Mouse (Mus musculus) right cerebral cortex, postnatal 25 days (tissue): ENCODE data around the gene Kdsr.
"Not testable (repeated sequence)": the region's sequence is repeated elsewhere in the genome, so short reads cannot be mapped to it uniquely, and the experiment has no call there.

Experiments
- DNase-seq: peaks from one replicate; pipeline ENCODE4 v3.0.0; 2022

The Kdsr gene

DNA sequence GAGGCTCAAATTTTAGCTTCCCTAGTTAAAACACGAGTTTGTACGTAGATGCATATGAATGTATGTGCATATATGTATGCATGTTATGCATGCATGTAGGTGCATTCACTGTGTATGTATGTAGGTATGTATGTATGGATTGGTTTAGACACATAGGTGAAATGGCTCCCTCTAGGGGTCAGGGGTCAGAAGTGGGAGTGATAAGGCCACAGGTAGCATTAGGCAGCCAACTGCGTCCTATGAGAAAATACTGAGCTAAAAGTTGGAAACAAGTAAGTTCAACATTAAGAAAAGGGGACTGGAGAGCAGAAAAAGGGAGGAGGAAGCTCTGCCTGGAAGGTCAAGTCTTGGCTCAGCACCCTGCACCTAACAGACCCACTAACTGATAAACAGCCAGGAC, 21.4 kb downstream of the Kdsr start:
- DNase-seq, result no peak

- no peak for DNase-seq
These were observed 23.3 kb downstream of the Kdsr start for GRCm38 (mm10) chr1:106736211-106736610.

GRCm38 (mm10) chr1:106735586-106735985, 23.9 kb downstream of the Kdsr start:
- DNase-seq, result peak; percentile 28

GRCm38 (mm10) chr1:106722061-106722460, 37.5 kb downstream of the Kdsr start:
- DNase-seq, result no peak

DNA sequence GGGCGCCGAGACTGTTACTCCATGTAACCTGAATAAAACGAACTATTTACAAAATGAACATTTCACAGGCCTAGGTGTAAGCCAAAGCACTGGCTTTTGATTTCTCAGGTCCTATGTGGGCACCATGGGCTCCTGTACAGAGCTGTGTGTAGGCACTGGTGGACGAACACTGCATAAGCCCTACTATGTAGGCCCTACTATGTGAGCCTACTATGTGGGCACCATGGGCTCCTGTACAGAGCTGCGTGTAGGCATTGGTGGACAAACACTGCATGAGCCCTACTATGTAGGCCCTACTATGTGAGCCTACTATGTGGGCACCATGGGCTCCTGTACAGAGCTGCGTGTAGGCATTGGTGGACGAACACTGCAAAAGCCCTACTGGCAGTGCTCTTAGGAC, 41.8 kb downstream of the Kdsr start:
- DNase-seq, result not testable (repeated sequence)

GRCm38 (mm10) chr1:106717071-106717601, 42.4 kb downstream of the Kdsr start:
- DNase-seq, result peak; percentile 67

GRCm38 (mm10) chr1:106716141-106716540, 43.4 kb downstream of the Kdsr start:
- no peak for DNase-seq

- DNase-seq, result no peak
These were observed 44.1 kb downstream of the Kdsr start for GRCm38 (mm10) chr1:106715111-106716083.

GRCm38 (mm10) chr1:106714530-106714981, 45.0 kb downstream of the Kdsr start:
- DNase-seq, result no peak

DNA sequence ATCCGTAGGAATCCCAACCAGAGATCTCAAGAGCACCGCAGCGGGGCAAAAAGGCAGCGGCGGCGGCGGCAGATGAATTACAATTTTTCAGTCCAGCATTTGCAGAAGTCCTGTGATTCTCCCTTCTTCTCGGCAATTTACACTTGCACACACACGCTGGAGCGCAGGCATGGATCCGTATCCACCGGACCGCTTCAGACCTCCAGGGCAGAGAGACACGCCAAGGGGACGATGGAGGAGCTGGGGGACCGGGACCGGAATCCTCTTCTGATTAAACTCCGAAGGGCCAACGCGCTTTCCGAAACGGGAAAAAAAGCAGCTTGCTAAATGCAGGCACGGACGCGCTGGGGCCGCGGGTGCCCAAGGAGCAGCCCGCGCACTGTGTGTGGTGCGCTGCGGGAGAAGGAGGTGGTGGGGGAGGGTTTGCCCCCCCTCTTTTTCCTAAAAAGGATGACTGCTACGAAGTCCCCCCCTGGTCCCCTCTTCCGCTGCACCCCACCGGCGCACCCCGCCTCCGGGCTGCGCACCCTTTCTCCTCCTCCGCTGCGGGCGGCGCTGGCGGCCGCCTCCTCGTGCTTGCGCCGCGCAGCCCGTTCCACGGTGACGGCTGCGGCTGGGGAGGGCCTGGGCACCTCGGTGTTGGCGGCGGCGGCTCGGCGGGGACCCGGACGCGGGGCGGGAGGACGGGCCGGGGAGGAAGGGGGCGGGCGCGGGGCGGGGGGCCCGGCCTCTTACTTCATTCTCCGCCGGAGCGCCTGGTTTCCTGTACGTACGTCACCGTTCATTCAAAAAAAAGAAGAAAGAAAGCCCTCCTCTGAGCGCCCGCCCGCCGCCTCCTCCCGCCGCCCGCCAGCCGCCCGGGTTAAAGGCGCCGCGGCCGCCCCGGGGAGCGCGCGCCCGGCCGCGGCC, 45.7 kb downstream of the Kdsr start, which contains the start of gene Bcl2:
Gene Bcl2 (minus strand): TSS at position 654 of the 909 bp plus-strand sequence.
- peak; percentile 83 for DNase-seq

GRCm38 (mm10) chr1:106712330-106712729, 47.2 kb downstream of the Kdsr start:
- peak; percentile 46 for DNase-seq

GRCm38 (mm10) chr1:106711356-106712125, 48.0 kb downstream of the Kdsr start:
- DNase-seq, result no peak

DNA sequence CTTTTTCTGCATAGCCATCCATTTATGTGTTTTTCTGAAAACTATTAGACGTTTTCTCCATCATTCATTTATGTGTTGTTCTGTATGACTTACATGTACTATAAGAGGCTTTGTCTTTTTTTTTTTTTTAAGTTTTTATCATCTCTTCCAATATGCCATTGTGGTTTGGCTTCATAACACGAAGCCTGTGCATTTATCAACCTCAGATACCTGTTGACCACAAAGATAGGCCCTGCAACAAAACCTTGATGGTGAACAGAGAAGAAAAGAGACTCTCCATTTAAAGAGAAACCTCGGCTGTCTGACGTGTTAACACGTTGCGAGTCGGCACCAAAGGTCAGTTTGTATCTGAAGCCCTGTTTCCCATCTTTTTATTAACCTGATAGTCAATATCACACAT, 49.3 kb downstream of the Kdsr start:
- DNase-seq, result no peak

DNA sequence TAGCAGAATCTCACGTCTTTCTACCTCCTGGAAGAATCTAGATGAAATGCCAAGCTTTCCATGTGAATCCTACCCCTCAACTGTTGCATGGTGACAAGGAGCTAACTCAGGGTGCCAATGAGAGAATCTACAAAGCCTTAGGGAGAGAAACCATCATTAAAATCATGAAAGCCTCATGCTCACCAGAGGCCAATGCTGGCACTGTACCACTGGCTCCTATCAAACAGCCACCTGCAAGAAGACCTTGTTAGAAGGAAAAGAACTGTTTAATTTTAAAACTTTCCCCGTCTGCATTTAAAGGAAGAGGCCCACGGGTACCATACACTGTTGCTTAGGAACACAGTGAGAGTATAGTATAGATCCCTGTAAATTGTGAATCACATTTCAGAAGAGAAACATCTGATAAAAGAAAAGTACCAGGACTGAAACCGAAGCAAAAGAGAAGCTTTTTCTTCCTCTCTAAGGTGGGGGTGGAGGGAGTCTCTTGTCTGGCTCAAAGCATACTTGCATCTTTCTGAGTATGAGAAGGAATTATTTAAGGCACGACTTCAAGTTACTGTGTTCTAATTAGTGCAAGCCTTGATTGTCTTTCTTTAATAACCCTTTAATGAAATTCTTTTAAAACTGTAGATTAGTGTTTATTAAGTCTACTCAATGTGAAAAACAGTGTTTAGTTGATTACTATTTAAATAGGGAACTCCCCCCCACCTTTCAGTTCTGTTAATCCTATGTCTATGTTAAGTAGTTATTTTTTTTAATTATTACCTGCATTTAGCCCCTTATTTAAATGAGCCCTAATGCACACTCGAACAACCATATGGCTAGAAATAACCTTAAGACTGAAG, 52.3 kb downstream of the Kdsr start:
- DNase-seq, result no peak

GRCm38 (mm10) chr1:106703183-106703582, 56.3 kb downstream of the Kdsr start:
- no peak for DNase-seq

DNA sequence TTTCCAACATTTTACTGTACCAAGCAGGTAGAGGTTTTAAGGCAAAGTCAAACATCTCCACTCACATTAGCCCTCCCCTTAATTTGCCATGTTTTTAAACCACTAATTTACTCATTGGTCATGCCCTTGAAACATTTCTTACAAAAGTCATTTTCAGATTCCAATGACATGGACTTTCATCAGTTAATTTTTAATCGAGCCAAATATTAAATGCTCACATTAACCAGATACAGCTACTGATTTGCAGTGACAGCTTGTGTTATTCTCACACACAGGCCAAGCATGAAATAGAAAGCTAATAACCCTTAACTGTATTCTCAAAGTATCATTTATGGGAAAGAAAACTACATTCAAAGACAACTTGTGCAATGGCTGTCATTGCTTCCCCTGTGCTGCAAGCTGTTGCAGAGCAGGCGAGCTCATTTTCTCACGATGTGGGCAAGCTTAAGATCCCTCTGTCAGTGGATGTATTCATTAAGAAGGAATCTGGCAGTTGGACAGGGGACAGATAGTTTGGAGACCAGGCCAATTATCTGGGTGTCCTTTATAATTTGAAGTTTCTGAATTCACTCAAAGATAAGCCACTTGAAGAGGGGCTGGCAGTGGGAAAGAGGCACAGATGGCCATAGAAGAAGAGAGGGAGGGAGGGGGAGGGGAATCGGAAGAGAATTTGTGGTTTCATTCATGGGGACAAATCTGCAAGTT, 56.9 kb downstream of the Kdsr start:
- DNase-seq, result no peak

GRCm38 (mm10) chr1:106700520-106701114, 58.9 kb downstream of the Kdsr start:
- no peak for DNase-seq

GRCm38 (mm10) chr1:106696472-106696871, 63.1 kb downstream of the Kdsr start:
- DNase-seq, result no peak

- no peak for DNase-seq
These were observed 63.9 kb downstream of the Kdsr start for GRCm38 (mm10) chr1:106695649-106696048.

DNA sequence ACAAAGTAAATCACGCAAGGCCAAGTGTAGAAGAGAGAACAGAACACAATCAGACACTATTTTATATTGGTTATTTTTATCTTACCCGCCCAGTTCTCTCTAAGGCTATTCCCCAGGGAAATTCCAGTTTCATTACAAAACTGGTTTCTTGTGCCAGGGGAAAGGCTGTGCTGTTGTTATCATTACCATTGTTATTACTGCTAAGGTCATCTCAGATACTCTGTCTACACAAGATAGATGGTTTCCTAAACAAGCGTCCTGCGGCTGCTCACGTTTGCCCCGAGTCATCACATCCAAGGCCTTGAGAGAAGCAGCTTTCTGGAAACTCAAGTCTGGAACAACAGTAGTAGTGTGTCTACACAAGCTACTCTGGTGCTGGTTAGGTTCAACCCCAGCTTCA, 65.2 kb downstream of the Kdsr start:
- DNase-seq, result no peak
